Mouse (Mus musculus) MEL (cell line): ENCODE results near the gene Myo7a.

Experiments used
- CTCF ChIP-seq, 3 experiments: IDR thresholded peaks in 2 of 3; conservative IDR thresholded peaks in 1 of 3; 2 replicates each; pipeline ENCODE4 v1.5.1; 2011 to 2012; ENCODE audit warnings: low read length in 3 of 3, low read depth in 2 of 3, mild to moderate bottlenecking in 2 of 3, improper control_type of control experiment in 1 of 3, inconsistent platforms in 1 of 3, mixed read lengths in 1 of 3, moderate library complexity in 1 of 3; ENCODE audit not compliant: control insufficient read depth in 1 of 3, insufficient read depth in 1 of 3, poor library complexity in 1 of 3, severe bottlenecking in 1 of 3
- E2F4 ChIP-seq: IDR thresholded peaks from 2 replicates; pipeline ENCODE4 v1.6.1; 2011; ENCODE audit warnings: low read depth, low read length, improper control_type of control experiment, borderline replicate concordance
- ETS1 ChIP-seq: IDR thresholded peaks from 2 replicates; pipeline ENCODE4 v1.6.1; 2012; ENCODE audit warnings: low read depth, mild to moderate bottlenecking, inconsistent platforms, low read length, improper control_type of control experiment, moderate library complexity
- GATA1 ChIP-seq: IDR thresholded peaks from 2 replicates; pipeline ENCODE4 v1.6.1; 2011; ENCODE audit warnings: low read depth, low read length, improper control_type of control experiment
- MAFK ChIP-seq: IDR thresholded peaks from 2 replicates; pipeline ENCODE4 v1.6.1; 2011; ENCODE audit warnings: low read depth, mild to moderate bottlenecking, low read length, improper control_type of control experiment, borderline replicate concordance
- MAZ ChIP-seq: IDR thresholded peaks from 2 replicates; pipeline ENCODE4 v1.6.1; 2012; ENCODE audit warnings: low read depth, mild to moderate bottlenecking, inconsistent platforms, low read length, improper control_type of control experiment
- POLR2A ChIP-seq, 2 experiments: IDR thresholded peaks; 2 replicates each; pipeline ENCODE4 v1.6.1; 2011 to 2012; ENCODE audit warnings: low read length in 2 of 2, mild to moderate bottlenecking in 2 of 2, control low read depth in 1 of 2, improper control_type of control experiment in 1 of 2, low read depth in 1 of 2, moderate library complexity in 1 of 2; ENCODE audit not compliant: control insufficient read depth in 1 of 2, insufficient read depth in 1 of 2, poor library complexity in 1 of 2
- POLR2AphosphoS2 ChIP-seq: IDR thresholded peaks from 2 replicates; pipeline ENCODE4 v1.6.1; 2011; ENCODE audit warnings: low read length, improper control_type of control experiment
- SIN3A ChIP-seq: IDR thresholded peaks from 2 replicates; pipeline ENCODE4 v1.6.1; 2012; ENCODE audit warnings: low read length, improper control_type of control experiment, inconsistent platforms
- USF2 ChIP-seq, 2 experiments: IDR thresholded peaks; 2 replicates each; pipeline ENCODE4 v1.6.1; 2011 to 2012; ENCODE audit warnings: improper control_type of control experiment in 2 of 2, low read length in 2 of 2, borderline replicate concordance in 1 of 2, inconsistent platforms in 1 of 2, low read depth in 1 of 2, mild to moderate bottlenecking in 1 of 2; ENCODE audit not compliant: insufficient read depth in 1 of 2
- ZKSCAN1 ChIP-seq: IDR thresholded peaks from 2 replicates; pipeline ENCODE4 v1.6.1; 2012; ENCODE audit warnings: low read depth, mild to moderate bottlenecking, inconsistent platforms, low read length, improper control_type of control experiment, moderate library complexity
- ZMIZ1 ChIP-seq: IDR thresholded peaks from 2 replicates; pipeline ENCODE4 v1.6.1; 2012; ENCODE audit warnings: low read depth, mild to moderate bottlenecking, inconsistent platforms, low read length, improper control_type of control experiment, moderate library complexity

- TF ChIP-seq ZKSCAN1: no peak
- TF ChIP-seq USF2 (IDR thresholded peaks at IDR 0.05; ENCODE audit: borderline replicate concordance in 1 of 2, insufficient read depth in 1 of 2, low read depth in 1 of 2, low read length in 2 of 2): no peak
- TF ChIP-seq MAFK: no peak
- TF ChIP-seq POLR2A (IDR thresholded peaks at IDR 0.05; ENCODE audit: control insufficient read depth in 1 of 2, insufficient read depth in 1 of 2, low read depth in 1 of 2, low read length in 2 of 2, poor library complexity in 1 of 2): no peak
- TF ChIP-seq ZMIZ1: no peak
- TF ChIP-seq E2F4: no peak
- peak; percentile 8 to 42 (median 27); a peak in 5 of 6 replicates for TF ChIP-seq CTCF (IDR thresholded peaks at IDR 0.05 in 2 of 3, conservative IDR thresholded peaks at IDR 0.05 in 1 of 3; ENCODE audit: control insufficient read depth in 1 of 3, insufficient read depth in 1 of 3, low read depth in 2 of 3, low read length in 3 of 3, poor library complexity in 1 of 3, severe bottlenecking in 1 of 3)
- TF ChIP-seq MAZ: no peak
- TF ChIP-seq SIN3A: no peak
- TF ChIP-seq GATA1: no peak
- no peak for TF ChIP-seq ETS1
- no peak for TF ChIP-seq POLR2AphosphoS2
These were observed 34.0 kb upstream of the Myo7a start for GRCm38 (mm10) chr7:98153345-98153744.
